Mouse (Mus musculus) lung, postnatal 0 days (tissue): ENCODE measurements around the gene Sema6d.

ENCODE experiments used
- CTCF ChIP-seq: IDR thresholded peaks from 2 replicates; pipeline ENCODE4 v1.5.1; 2016; ENCODE audit warnings: antibody characterized with exemption, mild to moderate bottlenecking
- EP300 ChIP-seq: IDR thresholded peaks from 2 replicates; pipeline ENCODE4 v1.6.1; 2016; ENCODE audit warnings: antibody characterized with exemption, mild to moderate bottlenecking, control low read depth

GRCm38 (mm10) chr2:124465004-124465946 is 375.5 kb downstream of the Sema6d start:
- TF ChIP-seq CTCF (no peak), EP300 (no peak)
